Mouse (Mus musculus): Measurements from ENCODE around the gene H2afy2. TPM values are rescaled to one million over a fixed set of nuclear protein-coding genes. Genes with fewer than 3 reads are reported as not detected.

Gene H2afy2
- polyA plus RNA-seq (2014; fragmentation: Nextera tagmentation; extraction: Ambion mirVana) = 118 and 130 TPM in 2 replicates

DNA sequence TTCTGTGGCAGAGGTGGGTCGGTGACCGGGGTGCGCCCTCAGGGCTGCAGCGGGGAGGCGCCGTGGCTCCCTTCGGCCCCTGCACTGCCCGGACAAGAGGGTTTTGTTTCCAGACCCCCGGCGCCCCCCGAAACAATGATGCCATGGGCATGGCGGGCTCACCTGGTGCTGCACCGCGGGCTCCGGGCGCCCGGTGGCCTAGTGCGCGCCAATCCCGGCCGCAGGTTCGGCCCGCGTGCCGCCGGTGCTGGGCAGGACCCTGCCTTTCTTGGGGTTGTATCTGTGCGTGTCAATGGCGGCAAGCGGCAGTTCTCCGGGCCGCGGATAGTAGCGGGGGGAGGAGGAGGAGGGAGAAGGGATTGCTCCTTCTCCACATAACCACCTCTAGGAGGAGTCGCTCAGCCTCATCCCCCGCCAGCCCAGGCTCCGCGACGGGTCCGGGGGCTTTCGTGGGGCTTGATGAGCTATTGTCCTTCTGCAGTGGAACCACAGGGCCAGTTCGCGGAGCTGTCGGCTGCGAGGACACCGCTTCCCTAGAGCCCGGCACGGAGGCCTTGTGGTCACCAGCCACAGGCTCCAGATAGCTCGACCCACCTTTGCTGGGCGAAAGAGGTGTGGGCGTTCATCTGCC lies at the start of gene H2afy2:
TSS of gene H2afy2 (minus strand) at position 527 of the 631 bp plus-strand sequence.
- H3K27ac ChIP-seq (ENCODE audit: low read depth, low read length) = peak within 1 kb of the TSS; percentile 95
- no peaks in the 10 kb centered on the region for H3K27me3 ChIP-seq (ENCODE audit: control insufficient read depth, insufficient read depth, low read length)
- peaks cover 18% of the 10 kb centered on the region; the same call in 1 of the 2 replicates for H3K4me1 ChIP-seq (ENCODE audit: control insufficient read depth, insufficient read depth, low read length)
- H3K4me3 ChIP-seq (ENCODE audit: low read length) = peak within 1 kb of the TSS; percentile 94
- H3K9ac ChIP-seq (ENCODE audit: low read depth, low read length) = peak within 1 kb of the TSS; percentile 100
- WGBS = under 1% methylated on average over 50 of the region's 50 CpGs
- peak; percentile 84 for ATAC-seq (ENCODE audit: low FRiP score, low TSS enrichment)
- no peaks in the 10 kb centered on the region for H3K36me3 ChIP-seq (ENCODE audit: control insufficient read depth, insufficient read depth, low read length)
- no peaks in the 10 kb centered on the region for H3K9me3 ChIP-seq (ENCODE audit: control insufficient read depth, low read length)
- peak within 1 kb of the TSS; percentile 66 for H3K4me2 ChIP-seq (replicated peaks; ENCODE audit: low read depth, low read length)

DNA sequence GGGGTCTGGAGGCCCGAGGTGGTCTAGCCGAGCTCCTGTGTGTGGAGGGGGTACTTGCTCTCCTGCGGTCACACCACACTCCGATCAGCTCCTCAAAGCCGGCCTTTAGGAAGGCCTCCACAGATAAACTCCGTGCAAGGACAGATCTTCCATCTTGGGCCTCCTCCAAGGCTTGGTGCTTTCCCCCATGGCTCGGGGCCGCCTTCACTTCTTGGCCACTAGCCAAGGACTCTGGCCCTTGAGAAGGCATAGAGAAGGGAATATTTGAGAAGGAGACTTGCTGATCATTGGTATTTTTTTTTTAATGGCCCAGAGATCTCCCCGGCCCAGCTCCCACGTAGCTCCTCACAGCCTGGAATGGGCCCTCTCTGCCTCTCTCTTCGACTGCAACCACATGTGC lies 48.8 kb upstream of the H2afy2 start:
- Histone ChIP-seq H3K27ac (ENCODE audit: low read depth, low read length) (no peak overlapping the region), H3K4me1 (ENCODE audit: control insufficient read depth, insufficient read depth, low read length) (no peaks in the 10 kb centered on the region), H3K27me3 (ENCODE audit: control insufficient read depth, insufficient read depth, low read length) (no peaks in the 10 kb centered on the region), H3K36me3 (ENCODE audit: control insufficient read depth, insufficient read depth, low read length) (no peaks in the 10 kb centered on the region), H3K9me3 (ENCODE audit: control insufficient read depth, low read length) (no peaks in the 10 kb centered on the region), H3K9ac (ENCODE audit: low read depth, low read length) (no peak overlapping the region), H3K4me3 (ENCODE audit: low read length) (no peak overlapping the region), H3K4me2 (replicated peaks; ENCODE audit: low read depth, low read length) (no peak overlapping the region)
- WGBS = 88% methylated on average over 11 of the region's 11 CpGs
- no peak for ATAC-seq (ENCODE audit: low FRiP score, low TSS enrichment)

DNA sequence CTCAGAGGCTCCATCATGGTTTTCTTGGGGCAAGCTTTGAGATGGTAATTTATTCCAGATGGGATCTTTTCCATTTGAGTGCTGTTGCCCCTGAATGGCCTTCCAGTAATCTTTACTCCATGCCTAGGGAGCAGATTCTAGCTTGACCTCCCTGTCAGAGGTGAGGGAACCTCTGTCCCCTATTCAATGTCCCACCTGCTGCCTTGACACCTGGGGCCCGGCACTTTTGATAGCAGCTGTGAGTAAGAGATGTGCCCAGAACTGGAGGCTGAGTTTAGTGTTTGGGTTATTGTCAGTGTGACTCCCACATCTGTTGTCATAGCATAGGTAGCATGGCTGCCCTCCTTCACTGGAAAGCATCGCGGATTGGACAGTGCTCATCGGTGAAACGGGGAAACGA lies 47.8 kb upstream of the H2afy2 start:
- Histone ChIP-seq H3K4me1 (ENCODE audit: control insufficient read depth, insufficient read depth, low read length) (peaks cover 8% of the 10 kb centered on the region), H3K36me3 (ENCODE audit: control insufficient read depth, insufficient read depth, low read length) (no peaks in the 10 kb centered on the region), H3K27ac (ENCODE audit: low read depth, low read length) (no peak overlapping the region), H3K27me3 (ENCODE audit: control insufficient read depth, insufficient read depth, low read length) (no peaks in the 10 kb centered on the region), H3K4me3 (ENCODE audit: low read length) (no peak overlapping the region), H3K9ac (ENCODE audit: low read depth, low read length) (no peak overlapping the region), H3K4me2 (replicated peaks; ENCODE audit: low read depth, low read length) (no peak overlapping the region), H3K9me3 (ENCODE audit: control insufficient read depth, low read length) (no peaks in the 10 kb centered on the region)
- 87% methylated on average over 6 of the region's 6 CpGs for WGBS
- ATAC-seq (ENCODE audit: low FRiP score, low TSS enrichment) = no peak

DNA sequence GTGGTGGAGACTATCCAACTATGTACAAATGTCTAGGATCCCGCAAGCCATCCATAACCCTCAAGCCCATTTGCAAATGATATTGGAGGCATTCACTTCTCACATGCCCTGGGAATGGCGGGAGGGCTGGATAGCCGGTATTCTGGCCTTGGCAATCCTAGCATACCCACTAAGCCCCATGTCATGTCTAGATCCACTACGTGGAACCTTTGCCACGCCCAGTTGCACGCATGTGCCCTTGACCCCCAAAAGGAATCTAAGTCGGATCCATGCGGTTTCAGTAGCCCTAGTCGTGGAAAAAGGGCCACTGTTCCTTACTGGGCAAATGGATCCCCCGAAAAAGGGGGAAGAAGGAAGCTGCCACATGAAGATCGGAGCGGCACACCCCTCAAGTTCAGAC lies 47.3 kb upstream of the H2afy2 start:
- 80% methylated on average over 12 of the region's 12 CpGs for WGBS
- H3K27ac ChIP-seq (ENCODE audit: low read depth, low read length) = no peak overlapping the region
- ATAC-seq (ENCODE audit: low FRiP score, low TSS enrichment) = no peak
- peaks cover 13% of the 10 kb centered on the region for H3K4me1 ChIP-seq (ENCODE audit: control insufficient read depth, insufficient read depth, low read length)
- no peak overlapping the region for H3K9ac ChIP-seq (ENCODE audit: low read depth, low read length)
- no peak overlapping the region for H3K4me3 ChIP-seq (ENCODE audit: low read length)
- H3K36me3 ChIP-seq (ENCODE audit: control insufficient read depth, insufficient read depth, low read length) = no peaks in the 10 kb centered on the region
- H3K27me3 ChIP-seq (ENCODE audit: control insufficient read depth, insufficient read depth, low read length) = no peaks in the 10 kb centered on the region
- no peaks in the 10 kb centered on the region for H3K9me3 ChIP-seq (ENCODE audit: control insufficient read depth, low read length)
- no peak overlapping the region for H3K4me2 ChIP-seq (replicated peaks; ENCODE audit: low read depth, low read length)

DNA sequence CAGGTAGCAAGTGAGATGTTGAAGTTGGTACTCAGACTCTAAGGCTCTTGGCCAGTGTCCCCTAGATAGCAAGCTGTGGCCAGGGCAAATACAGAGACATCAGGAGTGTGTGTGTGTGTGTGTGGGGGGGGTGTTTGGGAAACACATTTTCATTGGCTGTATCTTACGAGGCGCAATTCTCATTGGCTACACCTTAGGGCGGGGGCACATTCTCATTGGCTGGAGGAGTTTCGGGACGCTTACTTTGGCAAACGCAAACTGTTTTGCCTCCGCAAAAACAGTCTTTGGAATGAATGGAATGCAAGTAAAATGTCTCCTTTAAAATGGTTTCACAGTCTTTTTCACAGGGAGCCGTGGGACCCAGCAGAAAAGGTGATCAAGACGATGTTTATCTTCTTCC lies 46.9 kb upstream of the H2afy2 start:
- Histone ChIP-seq H3K36me3 (ENCODE audit: control insufficient read depth, insufficient read depth, low read length) (no peaks in the 10 kb centered on the region), H3K9me3 (ENCODE audit: control insufficient read depth, low read length) (no peaks in the 10 kb centered on the region), H3K4me1 (ENCODE audit: control insufficient read depth, insufficient read depth, low read length) (peaks cover 17% of the 10 kb centered on the region), H3K27ac (ENCODE audit: low read depth, low read length) (no peak overlapping the region), H3K4me3 (ENCODE audit: low read length) (no peak overlapping the region), H3K4me2 (replicated peaks; ENCODE audit: low read depth, low read length) (no peak overlapping the region), H3K9ac (ENCODE audit: low read depth, low read length) (no peak overlapping the region), H3K27me3 (ENCODE audit: control insufficient read depth, insufficient read depth, low read length) (no peaks in the 10 kb centered on the region)
- 45% methylated on average over 9 of the region's 9 CpGs for WGBS
- ATAC-seq (ENCODE audit: low FRiP score, low TSS enrichment) = no peak

DNA sequence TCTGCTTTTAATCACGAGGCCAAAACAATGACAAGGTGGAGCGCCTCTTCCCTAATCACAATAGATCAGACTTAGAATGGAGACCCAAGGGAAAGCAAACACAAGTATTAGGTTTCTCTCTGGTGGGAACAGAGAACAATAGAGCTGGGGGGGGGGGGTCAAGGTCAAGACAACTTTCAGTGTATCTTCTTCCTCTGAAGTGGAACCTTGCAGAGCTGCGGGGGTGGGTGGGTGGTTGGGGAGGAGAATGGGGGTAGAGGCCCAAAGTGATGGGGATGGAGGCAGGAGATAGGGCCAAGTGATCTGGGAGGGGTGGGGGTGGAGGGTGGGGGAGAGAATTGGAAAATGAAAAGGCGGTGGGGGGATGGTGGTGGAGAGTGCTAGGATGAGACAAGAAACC lies 45.1 kb upstream of the H2afy2 start:
- Histone ChIP-seq H3K27me3 (ENCODE audit: control insufficient read depth, insufficient read depth, low read length) (no peaks in the 10 kb centered on the region), H3K4me1 (ENCODE audit: control insufficient read depth, insufficient read depth, low read length) (peaks cover 19% of the 10 kb centered on the region), H3K27ac (ENCODE audit: low read depth, low read length) (no peak overlapping the region), H3K4me2 (replicated peaks; ENCODE audit: low read depth, low read length) (no peak overlapping the region), H3K9ac (ENCODE audit: low read depth, low read length) (no peak overlapping the region), H3K36me3 (ENCODE audit: control insufficient read depth, insufficient read depth, low read length) (no peaks in the 10 kb centered on the region), H3K9me3 (ENCODE audit: control insufficient read depth, low read length) (no peaks in the 10 kb centered on the region), H3K4me3 (ENCODE audit: low read length) (no peak overlapping the region)
- peak; percentile 17; the same call in 1 of the 2 replicates for ATAC-seq (ENCODE audit: low FRiP score, low TSS enrichment)
- 41% methylated on average over 4 of the region's 4 CpGs for WGBS

DNA sequence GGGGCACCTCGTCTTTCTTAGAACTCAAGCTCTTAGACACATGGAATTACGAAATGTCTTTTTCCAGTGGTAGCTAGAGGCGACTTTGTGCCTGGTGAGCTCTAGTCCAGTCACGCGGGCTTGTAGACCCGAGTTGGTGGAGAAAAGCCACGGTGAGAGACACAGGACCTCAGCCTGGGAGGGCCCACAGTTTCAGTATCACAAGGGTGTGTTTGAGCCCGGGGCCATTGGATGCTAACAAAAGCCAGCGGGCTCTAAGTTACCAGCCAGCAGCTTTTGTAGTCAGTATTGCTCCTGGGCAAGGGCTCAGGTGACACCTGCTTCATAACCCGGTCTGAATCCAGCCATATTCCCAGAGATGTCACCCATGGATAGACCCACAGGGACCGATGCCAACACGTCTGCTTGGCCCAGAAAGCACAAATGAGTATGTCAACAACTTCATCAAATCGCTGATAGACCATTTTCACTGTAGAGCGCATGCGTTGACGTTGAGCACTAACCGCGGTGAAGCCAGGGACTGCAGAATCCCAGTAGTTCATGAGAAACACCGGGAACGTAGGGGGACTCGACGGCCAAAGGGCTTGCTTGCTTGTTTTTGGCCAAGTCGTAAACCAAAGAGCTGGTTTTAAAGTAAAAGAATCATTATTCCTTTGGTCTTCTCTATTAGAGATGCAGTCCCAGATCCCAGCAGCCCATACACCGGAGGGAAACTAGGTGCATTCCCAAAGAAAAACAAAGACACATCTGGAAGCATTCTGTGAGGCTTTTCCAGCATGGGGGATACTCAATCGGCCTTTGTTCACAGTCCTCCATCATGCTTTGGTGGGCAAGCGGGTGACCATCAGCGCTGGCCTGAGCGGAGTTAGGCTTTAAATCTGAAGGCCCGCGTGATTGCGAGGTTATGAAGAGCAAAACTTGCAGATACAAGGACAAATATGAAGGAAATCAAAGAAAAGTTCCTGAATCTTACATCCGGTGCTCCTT lies 44.3 kb upstream of the H2afy2 start:
- Histone ChIP-seq H3K9ac (ENCODE audit: low read depth, low read length) (no peak overlapping the region), H3K9me3 (ENCODE audit: control insufficient read depth, low read length) (no peaks in the 10 kb centered on the region), H3K4me2 (replicated peaks; ENCODE audit: low read depth, low read length) (no peak overlapping the region), H3K4me1 (ENCODE audit: control insufficient read depth, insufficient read depth, low read length) (peaks cover 27% of the 10 kb centered on the region), H3K36me3 (ENCODE audit: control insufficient read depth, insufficient read depth, low read length) (no peaks in the 10 kb centered on the region), H3K27ac (ENCODE audit: low read depth, low read length) (no peak overlapping the region), H3K4me3 (ENCODE audit: low read length) (no peak overlapping the region), H3K27me3 (ENCODE audit: control insufficient read depth, insufficient read depth, low read length) (no peaks in the 10 kb centered on the region)
- no peak for ATAC-seq (ENCODE audit: low FRiP score, low TSS enrichment)
- 87% methylated on average over 32 of the region's 32 CpGs for whole genome bisulfite sequencing

DNA sequence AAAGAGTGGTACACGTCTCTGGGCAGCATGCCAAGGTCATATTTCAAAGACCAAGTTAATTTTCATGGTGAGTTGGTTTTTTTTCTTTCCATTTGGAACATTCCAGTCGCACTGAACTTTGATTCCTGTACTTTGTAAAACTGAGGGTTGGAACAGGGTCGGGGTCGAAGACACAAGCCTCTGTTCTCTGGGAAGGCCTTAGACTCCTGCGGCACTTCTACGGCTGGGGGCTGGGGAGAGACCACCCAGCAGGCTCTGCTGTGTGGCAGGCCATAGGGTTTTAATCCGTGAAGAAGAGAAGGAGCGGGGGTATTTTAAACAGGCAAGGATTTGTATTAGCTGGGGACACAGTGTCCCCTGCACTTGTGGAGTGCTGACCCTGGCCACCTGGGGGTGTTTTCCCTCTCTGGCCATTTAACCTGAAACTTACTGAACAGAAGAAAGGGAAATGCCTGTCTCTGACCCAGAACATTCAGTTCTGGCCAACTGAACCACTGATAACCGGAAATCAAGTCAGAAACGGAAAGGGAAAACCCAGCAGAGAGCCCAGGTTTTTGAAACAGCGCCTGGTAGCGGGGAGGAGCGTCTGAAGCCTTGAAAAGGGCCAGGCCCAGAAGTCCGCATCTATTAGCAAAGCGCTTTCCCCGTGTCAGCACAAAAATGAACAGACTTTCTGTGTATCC lies 42.9 kb upstream of the H2afy2 start:
- Histone ChIP-seq H3K4me1 (ENCODE audit: control insufficient read depth, insufficient read depth, low read length) (peaks cover 28% of the 10 kb centered on the region), H3K4me3 (ENCODE audit: low read length) (no peak overlapping the region), H3K4me2 (replicated peaks; ENCODE audit: low read depth, low read length) (no peak overlapping the region), H3K27ac (ENCODE audit: low read depth, low read length) (peak overlapping the region; percentile 69), H3K27me3 (ENCODE audit: control insufficient read depth, insufficient read depth, low read length) (no peaks in the 10 kb centered on the region), H3K9ac (ENCODE audit: low read depth, low read length) (no peak overlapping the region), H3K9me3 (ENCODE audit: control insufficient read depth, low read length) (no peaks in the 10 kb centered on the region), H3K36me3 (ENCODE audit: control insufficient read depth, insufficient read depth, low read length) (no peaks in the 10 kb centered on the region)
- WGBS = 23% methylated on average over 16 of the region's 16 CpGs
- peak; percentile 67; the same call in 1 of the 2 replicates for ATAC-seq (ENCODE audit: low FRiP score, low TSS enrichment)
